8 mouse cellular contexts compared by ENCODE assay signal in the genomic region with DNA sequence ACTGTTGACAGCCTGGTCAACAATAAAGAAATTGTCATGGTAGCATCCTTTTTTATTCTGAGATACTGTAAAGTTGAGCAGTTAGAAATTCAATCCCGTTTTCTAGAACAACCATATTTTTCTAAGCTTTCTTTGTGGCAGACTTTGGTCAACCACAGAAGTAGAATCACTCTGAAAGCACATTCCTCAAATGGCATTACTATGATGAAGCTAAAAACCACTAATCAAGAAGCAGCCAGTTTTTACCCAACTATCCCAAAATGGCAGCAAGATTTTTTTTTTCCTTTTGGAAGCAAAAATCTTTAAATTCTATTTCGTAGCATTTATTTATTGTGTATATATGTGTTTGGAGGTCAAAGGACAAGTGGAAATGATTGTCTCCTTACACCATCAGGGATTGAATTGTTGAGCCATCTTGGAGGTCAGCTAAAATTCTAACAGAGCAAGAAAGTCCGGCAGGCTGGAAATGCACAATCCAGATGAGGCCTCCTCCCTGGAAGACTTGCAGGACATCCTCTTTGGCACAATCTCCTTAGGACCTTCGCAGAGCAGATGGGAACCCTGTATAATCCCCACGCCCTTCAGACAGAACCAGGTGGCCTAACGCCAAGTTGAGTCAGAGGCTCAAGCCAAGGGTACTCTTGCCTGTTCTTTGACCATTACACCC. TPM values are rescaled to one million over a fixed set of nuclear protein-coding genes. Genes with fewer than 3 reads are reported as not detected.
DNase-seq lines count a peak whose midpoint lies in the region; ATAC-seq and TF ChIP-seq lines count a peak whose summit lies in the region.

No protein-coding gene starts in this region.

- intact Hi-C loops in left cerebral cortex, postnatal 10 days (cut with DNase I): no loop called here

- H3K9ac ChIP-seq in kidney, postnatal 0 days (ENCODE audit: low read depth, low read length): peak overlapping the region; percentile 45; the same call in 1 of the 2 replicates
- H3K9ac ChIP-seq in hindbrain, postnatal 0 days (replicated peaks; ENCODE audit: low read length): peak overlapping the region; percentile 86

- H3K27me3 ChIP-seq in kidney, postnatal 0 days (ENCODE audit: insufficient read depth, low read length): no peaks in the 10 kb centered on the region
- H3K27me3 ChIP-seq in hindbrain, postnatal 0 days (ENCODE audit: insufficient read depth, low read length): no peaks in the 10 kb centered on the region

- peak overlapping the region; percentile 93 for H3K27ac ChIP-seq in kidney, postnatal 0 days
- peak overlapping the region; percentile 69 for H3K27ac ChIP-seq in brown adipose tissue, adult 24 weeks (replicated peaks; ENCODE audit: low read depth, low read length)
- H3K27ac ChIP-seq in hindbrain, postnatal 0 days: peak overlapping the region; percentile 89

- H3K36me3 ChIP-seq in kidney, postnatal 0 days (ENCODE audit: insufficient read depth, low read length): no peaks in the 10 kb centered on the region
- no peaks in the 10 kb centered on the region for H3K36me3 ChIP-seq in hindbrain, postnatal 0 days (ENCODE audit: insufficient read depth, low read length)

- no peak for TF ChIP-seq CTCF in kidney, postnatal 0 days (IDR thresholded peaks at IDR 0.05; ENCODE audit: low read depth)
- TF ChIP-seq CTCF in hindbrain, postnatal 0 days (IDR thresholded peaks at IDR 0.05; ENCODE audit: low read depth): no peak

- H3K9me3 ChIP-seq in kidney, postnatal 0 days (replicated peaks; ENCODE audit: low read length): no peaks in the 10 kb centered on the region
- H3K9me3 ChIP-seq in hindbrain, postnatal 0 days (ENCODE audit: low read length): no peaks in the 10 kb centered on the region

- 0 out of 2 replicates have a peak overlapping the region, but pooled peaks have one; percentile 81 for H3K4me3 ChIP-seq in kidney, postnatal 0 days (replicated peaks; ENCODE audit: low read depth, low read length)
- H3K4me3 ChIP-seq in brown adipose tissue, adult 24 weeks (ENCODE audit: insufficient read depth, low read depth, low read length): peak overlapping the region; percentile 46
- H3K4me3 ChIP-seq in hindbrain, postnatal 0 days (ENCODE audit: low read length): peak overlapping the region; percentile 89

- WGBS in kidney, postnatal 0 days: 29% methylated on average over 6 of the region's 6 CpGs
- WGBS in hindbrain, postnatal 0 days: 29% methylated on average over 6 of the region's 6 CpGs

- peaks cover 12% of the 10 kb centered on the region; the same call in 1 of the 2 replicates for H3K4me1 ChIP-seq in kidney, postnatal 0 days (replicated peaks; ENCODE audit: insufficient read depth, low read length)
- peaks cover 6% of the 10 kb centered on the region; the same call in 1 of the 2 replicates for H3K4me1 ChIP-seq in brown adipose tissue, adult 24 weeks (ENCODE audit: control insufficient read depth, insufficient read depth, insufficient read length, low read length)
- H3K4me1 ChIP-seq in hindbrain, postnatal 0 days (ENCODE audit: insufficient read depth, low read length): peaks cover 15% of the 10 kb centered on the region

- no peak for DNase-seq in kidney, postnatal 0 days (ENCODE audit: low spot score)
- DNase-seq in kidney, adult 8-10 months: no peak
- no peak for DNase-seq in hindbrain, postnatal 0 days (ENCODE audit: low spot score)
- peak; percentile 22 for DNase-seq in naive thymus-derived CD4-positive, alpha-beta T cell, adult 2 months (ENCODE audit: low read depth)
- no peak for DNase-seq in left cerebral cortex, postnatal 10 days (ENCODE audit: extremely low spot score in 1 of 2, low spot score in 2 of 2)
- no peak for DNase-seq in retina, embryonic 14.5 days (ENCODE audit: low spot score)
- DNase-seq in adipocyte (ENCODE audit: low spot score): no peak

- ATAC-seq in kidney, postnatal 0 days (replicated peaks; ENCODE audit: low FRiP score, low read depth): no peak
- no peak for ATAC-seq in hindbrain, postnatal 0 days

- peak overlapping the region; percentile 52 for H3K4me2 ChIP-seq in kidney, postnatal 0 days (ENCODE audit: low read length)
- H3K4me2 ChIP-seq in hindbrain, postnatal 0 days (ENCODE audit: low read depth, low read length): peak overlapping the region; percentile 66

RNA-seq across cellular contexts. Expression of gene Lims1, which starts 0.8 kb away (rescaled TPM):
- 143 and 159 TPM in 2 replicates for polyA plus RNA-seq in kidney, postnatal 0 days (2015; fragmentation: Nextera tagmentation; extraction: Ambion mirVana)
- 18.9 and 27.1 TPM in 2 replicates for polyA plus RNA-seq in brown adipose tissue, adult 24 weeks (2012; ENCODE audit: insufficient read depth, insufficient read length, missing spikeins)
- total RNA-seq in hindbrain, postnatal 0 days (2014; rRNA removed): 31.6 and 38.5 TPM in 2 replicates
- 55.7 and 58.7 TPM in 2 replicates for polyA plus RNA-seq in hindbrain, postnatal 0 days (2015; fragmentation: Nextera tagmentation; extraction: Ambion mirVana)
- total RNA-seq in left cerebral cortex, postnatal 10 days (2021): 10 to 100 TPM; 25.1 to 29.1 TPM
